Mouse (Mus musculus) cortical plate, adult 2 months (tissue): ENCODE measurements at regions not wholly inside any gene's neighbourhood (a gene's known extent, or its start where the extent isn't known, plus 50 kb on each side); places are given as distances from the start of the nearest gene placed in this dataset.

Experiments
- CTCF ChIP-seq: fragments of 200-500 bp; IDR thresholded peaks from 2 replicates; pipeline ENCODE4 v1.5.1; 2011; ENCODE audit warnings: mild to moderate bottlenecking, control low read depth, low read length; ENCODE audit not compliant: insufficient read depth; ENCODE audit errors: extremely low read depth
- POLR2A ChIP-seq: fragments of 200-500 bp; IDR thresholded peaks from 2 replicates; pipeline ENCODE4 v1.6.1; 2011; ENCODE audit warnings: mild to moderate bottlenecking, low read length, control low read depth; ENCODE audit not compliant: insufficient read depth; ENCODE audit errors: extremely low read depth

- no peak for TF ChIP-seq CTCF
- TF ChIP-seq POLR2A: no peak
Measured at GRCm38 (mm10) chr10:116707025-116707424, 125.7 kb upstream of the Cnot2 start.
